Mouse (Mus musculus): ENCODE results near the gene Mcpt1. TPM values are rescaled to one million over a fixed set of nuclear protein-coding genes. Genes with fewer than 3 reads are reported as not detected.

The Mcpt1 gene
- not detected for polyA plus RNA-seq (2014; fragmentation: Illumina TruSeq; extraction: RNeasy Lipid Tissue Mini Kit (QIAGEN cat#74804); ENCODE audit: low read depth, low replicate concordance)

DNA sequence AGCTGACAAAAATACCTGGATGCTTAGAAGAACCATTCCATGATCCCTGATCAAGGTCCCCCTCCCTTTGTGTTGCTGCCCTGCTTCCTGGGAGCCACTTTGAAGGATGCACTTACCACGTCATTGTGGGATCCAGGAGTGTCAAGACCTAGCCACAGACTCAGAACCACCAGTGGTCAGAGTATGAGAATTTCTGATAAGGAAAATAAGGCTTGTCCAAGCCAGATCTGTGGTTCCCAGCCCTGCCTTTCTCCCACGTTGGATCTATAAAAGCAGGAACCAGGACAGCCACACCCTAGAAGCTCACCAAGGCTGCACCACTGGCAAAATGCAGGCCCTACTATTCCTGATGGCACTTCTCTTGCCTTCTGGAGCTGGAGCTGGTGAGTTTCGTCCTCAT lies at the start of gene Mcpt1:
TSS of gene Mcpt1 (plus strand) at position 301 of the 400 bp plus-strand sequence.

DNA sequence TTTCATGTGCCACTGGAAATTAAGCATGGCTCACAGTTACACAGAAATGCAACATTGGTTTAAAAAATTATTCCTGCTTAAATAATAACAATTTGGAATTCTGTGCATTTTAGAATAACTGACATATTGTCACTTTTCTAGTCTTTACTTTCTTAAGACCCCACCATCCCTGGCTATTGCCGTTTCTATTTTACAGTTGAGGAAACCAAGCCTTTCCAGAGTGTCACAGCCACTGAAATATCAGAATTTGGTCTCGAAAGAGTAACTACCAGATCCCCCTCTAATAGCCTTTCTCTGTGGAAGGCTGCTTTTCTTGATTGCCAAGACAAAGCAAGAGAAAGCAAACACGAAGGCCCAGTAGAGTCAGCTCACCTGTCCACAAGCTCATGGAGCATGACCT lies 12.6 kb downstream of the Mcpt1 start, which contains the start of gene Mcpt9:
TSS of gene Mcpt9 (minus strand) at position 101 of the 400 bp plus-strand sequence.

DNA sequence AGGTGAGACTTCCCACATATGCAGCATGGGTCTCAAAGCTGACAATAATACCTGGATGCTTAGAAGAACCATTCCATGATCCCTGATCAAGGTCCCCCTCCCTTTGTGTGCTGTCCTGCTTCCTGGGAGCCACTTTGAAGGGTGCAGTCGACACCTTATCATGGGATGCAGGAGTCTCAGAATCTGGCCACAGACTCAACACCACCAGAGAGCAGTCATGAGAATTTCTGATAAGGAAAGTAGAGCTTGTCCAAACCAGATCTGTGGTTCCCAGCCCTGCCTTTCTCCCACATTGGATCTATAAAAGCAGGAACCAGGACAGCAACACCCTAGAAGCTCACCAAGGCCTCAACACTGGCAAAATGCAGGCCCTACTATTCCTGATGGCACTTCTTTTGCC lies 24.0 kb downstream of the Mcpt1 start, which contains the start of gene Mcpt2:
TSS of gene Mcpt2 (plus strand) at position 250 of the 400 bp plus-strand sequence.

DNA sequence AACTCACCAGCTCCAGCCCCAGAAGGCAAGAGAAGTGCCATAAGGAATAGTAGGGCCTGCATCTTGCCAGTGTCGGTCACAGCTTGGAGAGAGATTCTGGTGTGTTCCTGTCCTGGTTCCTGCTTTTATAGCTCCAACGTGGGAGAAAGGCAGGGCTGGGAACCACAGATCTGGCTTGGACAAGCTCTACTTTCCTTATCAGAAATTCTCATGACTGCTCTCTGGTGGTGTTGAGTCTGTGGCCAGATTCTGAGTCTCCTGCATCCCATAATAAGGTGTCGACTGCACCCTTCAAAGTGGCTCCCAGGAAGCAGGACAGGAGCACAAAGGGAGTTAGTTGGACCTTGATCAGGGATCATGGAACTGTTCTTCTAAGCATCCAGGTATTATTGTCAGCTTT lies 44.4 kb downstream of the Mcpt1 start, which contains the start of gene Mcpt4:
TSS of gene Mcpt4 (minus strand) at position 101 of the 400 bp plus-strand sequence.

Other genes starting within 250 kb of the Mcpt1 start
- gene Adcy4, start 233.9 kb upstream of the Mcpt1 start, polyA plus RNA-seq (2014; fragmentation: Illumina TruSeq; extraction: RNeasy Lipid Tissue Mini Kit (QIAGEN cat#74804); ENCODE audit: low read depth, low replicate concordance): 21.5 TPM
- 3.1 TPM for gene Ripk3, start 229.1 kb upstream of the Mcpt1 start, polyA plus RNA-seq (2014; fragmentation: Illumina TruSeq; extraction: RNeasy Lipid Tissue Mini Kit (QIAGEN cat#74804); ENCODE audit: low read depth, low replicate concordance)
- gene Nfatc4, start 194.8 kb upstream of the Mcpt1 start, polyA plus RNA-seq (2014; fragmentation: Illumina TruSeq; extraction: RNeasy Lipid Tissue Mini Kit (QIAGEN cat#74804); ENCODE audit: low read depth, low replicate concordance): 5.2 TPM
- gene Nynrin, start 164.0 kb upstream of the Mcpt1 start, polyA plus RNA-seq (2014; fragmentation: Illumina TruSeq; extraction: RNeasy Lipid Tissue Mini Kit (QIAGEN cat#74804); ENCODE audit: low read depth, low replicate concordance): 3.8 TPM
- gene Cbln3, start 133.6 kb upstream of the Mcpt1 start, polyA plus RNA-seq (2014; fragmentation: Illumina TruSeq; extraction: RNeasy Lipid Tissue Mini Kit (QIAGEN cat#74804); ENCODE audit: low read depth, low replicate concordance): not detected
- 13.0 TPM for gene Khnyn, start 133.0 kb upstream of the Mcpt1 start, polyA plus RNA-seq (2014; fragmentation: Illumina TruSeq; extraction: RNeasy Lipid Tissue Mini Kit (QIAGEN cat#74804); ENCODE audit: low read depth, low replicate concordance)
- 150 TPM for gene Sdr39u1, start 117.7 kb upstream of the Mcpt1 start, polyA plus RNA-seq (2014; fragmentation: Illumina TruSeq; extraction: RNeasy Lipid Tissue Mini Kit (QIAGEN cat#74804); ENCODE audit: low read depth, low replicate concordance)
- gene Cma1, start 73.3 kb upstream of the Mcpt1 start, polyA plus RNA-seq (2014; fragmentation: Illumina TruSeq; extraction: RNeasy Lipid Tissue Mini Kit (QIAGEN cat#74804); ENCODE audit: low read depth, low replicate concordance): 2.4 TPM
- not detected for gene Cma2, start 67.0 kb upstream of the Mcpt1 start, polyA plus RNA-seq (2014; fragmentation: Illumina TruSeq; extraction: RNeasy Lipid Tissue Mini Kit (QIAGEN cat#74804); ENCODE audit: low read depth, low replicate concordance)
- not detected for gene Mcpt9, start 12.5 kb downstream of the Mcpt1 start, polyA plus RNA-seq (2014; fragmentation: Illumina TruSeq; extraction: RNeasy Lipid Tissue Mini Kit (QIAGEN cat#74804); ENCODE audit: low read depth, low replicate concordance)
- not detected for gene Mcpt2, start 24.1 kb downstream of the Mcpt1 start, polyA plus RNA-seq (2014; fragmentation: Illumina TruSeq; extraction: RNeasy Lipid Tissue Mini Kit (QIAGEN cat#74804); ENCODE audit: low read depth, low replicate concordance)
- 3.5 TPM for gene Mcpt4, start 44.3 kb downstream of the Mcpt1 start, polyA plus RNA-seq (2014; fragmentation: Illumina TruSeq; extraction: RNeasy Lipid Tissue Mini Kit (QIAGEN cat#74804); ENCODE audit: low read depth, low replicate concordance)
- not detected for gene Mcpt8, start 67.3 kb downstream of the Mcpt1 start, polyA plus RNA-seq (2014; fragmentation: Illumina TruSeq; extraction: RNeasy Lipid Tissue Mini Kit (QIAGEN cat#74804); ENCODE audit: low read depth, low replicate concordance)
- gene Ctsg, start 84.6 kb downstream of the Mcpt1 start, polyA plus RNA-seq (2014; fragmentation: Illumina TruSeq; extraction: RNeasy Lipid Tissue Mini Kit (QIAGEN cat#74804); ENCODE audit: low read depth, low replicate concordance): not detected
- not detected for gene Gzme, start 102.7 kb downstream of the Mcpt1 start, polyA plus RNA-seq (2014; fragmentation: Illumina TruSeq; extraction: RNeasy Lipid Tissue Mini Kit (QIAGEN cat#74804); ENCODE audit: low read depth, low replicate concordance)
- not detected for gene Gzmd, start 114.6 kb downstream of the Mcpt1 start, polyA plus RNA-seq (2014; fragmentation: Illumina TruSeq; extraction: RNeasy Lipid Tissue Mini Kit (QIAGEN cat#74804); ENCODE audit: low read depth, low replicate concordance)
- not detected for gene Gzmg, start 141.6 kb downstream of the Mcpt1 start, polyA plus RNA-seq (2014; fragmentation: Illumina TruSeq; extraction: RNeasy Lipid Tissue Mini Kit (QIAGEN cat#74804); ENCODE audit: low read depth, low replicate concordance)
- gene Gzmn, start 156.6 kb downstream of the Mcpt1 start, polyA plus RNA-seq (2014; fragmentation: Illumina TruSeq; extraction: RNeasy Lipid Tissue Mini Kit (QIAGEN cat#74804); ENCODE audit: low read depth, low replicate concordance): not detected
- not detected for gene Gzmf, start 193.4 kb downstream of the Mcpt1 start, polyA plus RNA-seq (2014; fragmentation: Illumina TruSeq; extraction: RNeasy Lipid Tissue Mini Kit (QIAGEN cat#74804); ENCODE audit: low read depth, low replicate concordance)
- gene Gzmc, start 216.7 kb downstream of the Mcpt1 start, polyA plus RNA-seq (2014; fragmentation: Illumina TruSeq; extraction: RNeasy Lipid Tissue Mini Kit (QIAGEN cat#74804); ENCODE audit: low read depth, low replicate concordance): not detected
- not detected for gene Gzmb, start 244.3 kb downstream of the Mcpt1 start, polyA plus RNA-seq (2014; fragmentation: Illumina TruSeq; extraction: RNeasy Lipid Tissue Mini Kit (QIAGEN cat#74804); ENCODE audit: low read depth, low replicate concordance)